Mouse (Mus musculus) left cerebral cortex, adult 2 months (tissue): Measurements from ENCODE around the gene Lmbrd1. TPM values are rescaled to one million over a fixed set of nuclear protein-coding genes. Genes with fewer than 3 reads are reported as not detected.
"Not testable (repeated sequence)": the region's sequence is repeated elsewhere in the genome, so short reads cannot be mapped to it uniquely, and the experiment has no call there.

ENCODE experiments used
- DNase-seq, 2 experiments: peaks; one replicate each; pipeline ENCODE4 v3.0.0; 2021 to 2022; ENCODE audit warnings: low spot score in 2 of 2, mixed read lengths in 1 of 2; ENCODE audit errors: extremely low spot score in 1 of 2
- H3K27ac ChIP-seq: fragments of 200-600 bp; 2 replicates; pipeline ENCODE4 v1.8.1; 2022
- H3K4me3 ChIP-seq: fragments of 200-600 bp; 2 replicates; pipeline ENCODE4 v1.8.1; 2022
- CTCF ChIP-seq: fragments of 200-600 bp; IDR thresholded peaks from 2 replicates; pipeline ENCODE4 v1.8.1; 2022; ENCODE audit warnings: antibody characterized with exemption, mild to moderate bottlenecking, moderate library complexity
- intact Hi-C: fragments of 180-260 bp; cut with DNase I; formaldehyde crosslinking; loops from one replicate; pipeline ENCODE4 v1.15.1; 2025
- long read RNA-seq, 2 experiments: library from polyadenylated mRNA; stranded (forward); transcript quantifications; one replicate each; pipeline ENCODE4 v2.0.0; 2021; ENCODE audit warnings: borderline mapping rate in 2 of 2
- total RNA-seq, 2 experiments: library from RNA; stranded (reverse); gene quantifications; 2 replicates each; pipeline ENCODE4 v1.2.3; 2021

Gene Lmbrd1
- 100 to 1,000 TPM; 132 to 136 TPM for total RNA-seq
- long read RNA-seq, experiment 1, full-length matches to known transcripts = 202 of 257 reads
- long read RNA-seq, experiment 1, partial matches to known transcripts = 3 of 257 reads
- long read RNA-seq, experiment 1, other reads (novel, unspliced or antisense) = 52 of 257 reads
- long read RNA-seq, experiment 2, full-length matches to known transcripts = 127 of 158 reads
- long read RNA-seq, experiment 2, partial matches to known transcripts = 13 of 158 reads
- long read RNA-seq, experiment 2, other reads (novel, unspliced or antisense) = 18 of 158 reads

GRCm38 (mm10) chr1:24678205-24678917 is at the start of gene Lmbrd1:
TSS of gene Lmbrd1 (plus strand) at chr1:24678630.
- intact Hi-C loops = loop anchor here (2.0 kb wide), 1 partner anchor 92 kb away; the partner anchor contains the start of gene Col19a1
- DNase-seq = peak; percentile 96 to 98
- Histone ChIP-seq H3K4me3 (peak within 1 kb of the TSS; percentile 96), H3K27ac (peak within 1 kb of the TSS; percentile 97)
- TF ChIP-seq CTCF = peak; percentile 79

GRCm38 (mm10) chr1:24633553-24634132 is 44.8 kb upstream of the Lmbrd1 start:
- no peak overlapping the region for H3K4me3 ChIP-seq
- intact Hi-C loops = loop anchor here (2.0 to 5.0 kb wide), 2 partner anchors 255 to 331 kb away; no protein-coding TSS in a partner anchor
- peak; percentile 77 for TF ChIP-seq CTCF
- no peak for DNase-seq
- no peak overlapping the region for H3K27ac ChIP-seq

DNA sequence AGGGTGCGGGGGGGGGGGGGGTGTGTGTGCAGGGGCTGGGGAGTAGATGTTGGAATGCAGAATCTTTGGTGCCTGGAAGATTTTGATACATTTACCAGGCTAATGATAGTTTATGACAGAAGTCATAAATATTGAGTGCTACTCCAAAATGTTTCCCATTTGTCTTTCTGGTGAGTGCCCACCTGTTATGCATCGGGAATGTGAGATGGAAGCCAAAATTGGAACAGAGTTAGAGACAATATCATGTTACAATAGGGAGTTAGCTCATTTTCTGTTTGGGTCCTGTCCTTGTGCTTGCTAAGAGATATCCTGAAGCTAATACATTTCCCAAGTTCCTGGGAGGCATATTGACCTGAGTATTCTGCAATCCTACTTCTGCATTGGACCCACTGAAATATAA is 28.3 kb upstream of the Lmbrd1 start:
- intact Hi-C loops = no loop called here
- H3K4me3 ChIP-seq = no peak overlapping the region
- no peak for TF ChIP-seq CTCF
- H3K27ac ChIP-seq = no peak overlapping the region
- DNase-seq = no peak

DNA sequence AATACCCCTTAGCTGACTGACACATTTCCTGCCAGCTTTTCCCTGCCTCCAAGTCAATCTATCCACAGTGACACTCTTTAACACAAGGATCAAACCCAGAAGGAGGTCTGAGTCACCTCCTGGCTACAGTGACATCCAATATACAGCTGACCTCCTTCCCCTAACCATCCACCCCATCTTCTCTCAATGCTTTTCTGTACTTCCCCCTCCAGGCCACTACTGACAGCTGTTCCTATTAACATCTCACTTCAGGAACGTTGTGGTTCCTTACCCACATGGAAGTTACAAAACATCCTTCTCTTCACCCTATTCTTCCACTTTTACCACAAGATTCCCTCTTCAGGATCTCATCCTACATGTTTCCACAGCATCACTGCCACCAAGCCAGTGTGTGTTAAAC is 18.5 kb upstream of the Lmbrd1 start:
- Histone ChIP-seq H3K4me3 (no peak overlapping the region), H3K27ac (no peak overlapping the region)
- TF ChIP-seq CTCF = no peak
- no peak for DNase-seq
- intact Hi-C loops = loop anchor here (5.0 kb wide), 2 partner anchors 73 to 133 kb away; partner anchors contain the start of gene Col19a1

GRCm38 (mm10) chr1:24660662-24661061 is 17.8 kb upstream of the Lmbrd1 start:
- H3K4me3 ChIP-seq, DNase-seq: not testable (repeated sequence)
- intact Hi-C loops = loop anchor here (5.0 kb wide), 2 partner anchors 73 to 133 kb away; partner anchors contain the start of gene Col19a1
- peak overlapping the region; percentile 63; the same call in 1 of the 2 replicates for H3K27ac ChIP-seq

GRCm38 (mm10) chr1:24661551-24661950 is 16.9 kb upstream of the Lmbrd1 start:
- peak overlapping the region; percentile 83 for H3K27ac ChIP-seq
- H3K4me3 ChIP-seq = no peak overlapping the region
- intact Hi-C loops = loop anchor here (5.0 kb wide), 2 partner anchors 74 to 134 kb away; partner anchors contain the start of gene Col19a1
- TF ChIP-seq CTCF = no peak
- peak; percentile 67 to 90 for DNase-seq

DNA sequence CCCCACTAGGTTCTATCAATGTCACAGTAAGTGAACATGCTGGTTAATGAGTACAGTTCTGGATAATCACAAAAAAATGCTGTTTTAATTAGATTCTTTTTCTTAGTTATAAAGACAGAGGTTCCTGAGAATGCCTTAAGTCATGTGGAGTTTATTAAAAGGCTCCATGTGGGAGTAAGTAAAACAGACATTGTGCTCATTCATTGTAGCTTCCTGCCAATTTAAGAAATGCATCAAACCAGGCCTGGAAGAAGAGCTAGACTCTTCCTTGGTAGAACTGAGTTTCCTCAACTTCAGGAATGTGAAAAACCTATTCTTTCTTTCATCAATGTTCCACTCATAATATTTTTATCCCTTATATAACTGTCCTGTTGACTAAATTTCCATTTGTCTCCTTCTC is 14.3 kb upstream of the Lmbrd1 start:
- DNase-seq = no peak
- Histone ChIP-seq H3K4me3 (no peak overlapping the region), H3K27ac (peak overlapping the region; percentile 60; the same call in 1 of the 2 replicates)
- intact Hi-C loops = loop anchor here (2.0 to 5.0 kb wide), 3 partner anchors 77 to 205 kb away; partner anchors contain the start of gene Col19a1
- TF ChIP-seq CTCF = no peak

DNA sequence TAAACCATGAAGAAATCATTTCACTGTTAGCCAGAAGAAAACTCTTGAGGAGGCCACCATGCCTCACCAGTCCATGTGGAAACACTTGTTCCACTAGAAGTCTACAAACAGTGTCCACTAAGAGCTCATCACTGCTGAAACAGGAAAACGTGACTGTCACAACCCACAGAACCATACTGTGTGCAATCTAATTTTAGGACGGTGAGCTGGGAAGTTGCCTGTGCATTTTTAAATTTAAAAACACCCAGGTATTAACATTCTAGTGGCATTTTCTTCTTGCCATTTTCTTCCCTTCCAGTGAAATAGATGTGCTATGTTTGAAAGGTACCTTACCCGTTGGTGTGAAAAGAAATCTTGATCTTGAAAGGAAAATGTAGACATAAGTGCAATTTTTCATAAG is 5.2 kb upstream of the Lmbrd1 start:
- TF ChIP-seq CTCF = no peak
- H3K27ac ChIP-seq = peak overlapping the region; percentile 72
- no peak for DNase-seq
- H3K4me3 ChIP-seq = no peak overlapping the region
- intact Hi-C loops = no loop called here

DNA sequence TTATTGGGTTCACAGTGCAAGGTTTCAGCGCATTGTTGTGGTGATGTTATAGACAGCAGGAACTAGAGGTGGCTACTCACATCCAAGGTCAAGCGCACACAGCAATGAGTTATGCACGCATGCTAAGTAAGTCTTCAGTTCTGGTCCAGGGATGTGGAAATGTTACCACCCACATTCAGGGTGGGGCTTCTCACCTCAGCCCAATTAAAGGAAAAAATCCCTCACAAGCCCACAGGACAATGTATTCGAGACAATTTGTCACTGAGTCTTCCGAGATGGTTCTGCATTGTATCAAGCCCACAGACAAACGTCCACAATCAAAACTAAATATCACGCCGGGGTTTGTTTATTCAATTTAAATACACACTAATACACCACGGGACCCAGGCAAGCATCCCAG is 724 bp upstream of the Lmbrd1 start:
- intact Hi-C loops = loop anchor here (2.0 kb wide), 1 partner anchor 91 kb away; the partner anchor contains the start of gene Col19a1
- no peak for TF ChIP-seq CTCF
- peak overlapping the region; percentile 96 for H3K4me3 ChIP-seq
- peak overlapping the region; percentile 97 for H3K27ac ChIP-seq
- no peak for DNase-seq

DNA sequence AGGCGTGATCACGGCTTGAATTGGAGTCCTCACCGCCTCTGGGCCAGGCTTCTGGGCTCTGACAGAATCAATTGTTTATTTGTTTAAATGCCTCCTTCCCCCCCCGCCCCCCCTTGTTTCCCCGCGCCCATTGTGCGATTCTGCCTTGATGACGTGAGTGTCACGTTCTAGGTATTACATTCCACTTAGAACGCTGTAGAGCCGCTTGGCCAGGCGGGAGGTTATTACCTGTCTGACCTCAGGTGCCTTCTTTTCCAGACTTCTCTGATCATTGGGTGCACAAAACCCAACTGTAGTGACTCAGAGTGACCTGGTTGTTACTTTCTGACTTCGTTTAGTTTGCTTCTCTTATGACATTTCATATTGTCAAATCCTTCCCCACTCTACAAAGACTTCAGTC is 641 bp downstream of the Lmbrd1 start:
- intact Hi-C loops = loop anchor here (2.0 kb wide), 1 partner anchor 92 kb away; the partner anchor contains the start of gene Col19a1
- no peak for DNase-seq
- no peak for TF ChIP-seq CTCF
- Histone ChIP-seq H3K4me3 (peak overlapping the region; percentile 96), H3K27ac (peak overlapping the region; percentile 97)

DNA sequence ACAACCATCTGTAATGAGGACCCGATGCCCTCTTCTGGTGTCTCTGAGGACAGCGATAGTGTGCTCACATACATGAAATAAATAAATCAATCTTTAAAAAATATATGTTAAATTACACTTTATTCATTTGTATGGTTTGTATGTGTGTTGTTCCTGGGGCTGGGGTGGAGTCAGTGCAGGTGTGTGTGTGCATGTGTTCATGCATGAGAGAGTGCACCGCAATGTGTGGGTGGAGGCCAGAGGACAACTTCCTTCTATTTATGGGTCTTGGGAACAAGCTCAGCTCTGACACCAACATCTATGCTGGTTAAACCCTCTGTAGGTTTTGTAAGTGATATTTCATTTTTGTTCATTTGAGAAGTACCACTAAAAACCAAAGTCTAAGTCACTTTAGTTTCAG is 2.6 kb downstream of the Lmbrd1 start:
- intact Hi-C loops = no loop called here
- no peak overlapping the region for H3K4me3 ChIP-seq
- H3K27ac ChIP-seq = no peak overlapping the region
- no peak for DNase-seq
- peak; percentile 1; the same call in 1 of the 2 replicates for TF ChIP-seq CTCF

DNA sequence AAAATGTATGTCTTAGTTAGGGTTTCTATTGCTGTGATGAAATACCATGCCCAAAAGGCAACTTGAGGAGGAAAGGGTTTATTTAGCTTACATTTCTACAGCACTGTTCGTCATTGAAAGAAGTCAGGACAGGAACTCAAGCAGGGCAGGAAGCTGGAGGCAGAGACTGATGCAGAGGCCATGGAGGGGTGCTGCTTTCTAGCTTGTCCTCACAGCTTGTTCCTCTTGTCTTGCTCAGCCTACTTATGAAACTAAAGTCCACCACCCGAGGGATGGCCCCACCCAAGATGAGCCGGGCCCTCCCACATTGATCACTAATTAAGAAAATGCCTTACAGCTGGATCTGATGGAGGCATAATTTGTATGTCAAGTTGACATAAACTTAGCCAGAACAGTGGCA is 3.5 kb downstream of the Lmbrd1 start:
- no peak for DNase-seq
- no peak overlapping the region for H3K4me3 ChIP-seq
- H3K27ac ChIP-seq = no peak overlapping the region
- no peak for TF ChIP-seq CTCF
- intact Hi-C loops = no loop called here
